Mouse (Mus musculus): ENCODE measurements at regions not wholly inside any gene's neighbourhood (a gene's known extent, or its start where the extent isn't known, plus 50 kb on each side); places are given as distances from the start of the nearest gene placed in this dataset.

GRCm38 (mm10) chr10:99400076-99400475, 137.0 kb downstream of the Dusp6 start:
- peak in 1 of 2 experiments; percentile 95 for DNase-seq (ENCODE audit: low spot score in 2 of 2)
- intact Hi-C loops (cut with DNase I): loop anchor here (1.0 to 5.0 kb wide), 2 partner anchors 77 to 138 kb away; partner anchors contain the start of gene Dusp6

DNA sequence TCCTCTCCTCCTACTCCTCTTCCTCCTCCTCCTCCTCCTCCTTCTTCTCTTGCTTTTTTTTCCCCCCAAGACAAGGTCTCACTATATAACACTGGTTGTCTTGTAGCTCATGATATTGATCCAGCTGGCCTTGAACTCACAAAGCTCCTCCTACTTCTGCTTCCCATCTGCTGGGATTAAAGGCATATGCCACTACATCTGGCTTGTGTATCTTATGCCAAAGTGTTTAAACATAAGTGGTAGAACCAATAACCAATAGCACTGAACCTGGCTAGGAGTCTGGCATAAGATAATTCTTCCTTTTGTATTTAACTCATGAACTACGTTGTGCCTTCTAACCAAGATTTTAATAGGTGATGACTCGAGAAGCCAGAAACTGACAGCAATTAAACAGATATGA, 143.7 kb downstream of the Dusp6 start:
- no peak for DNase-seq (ENCODE audit: low spot score in 2 of 2)
- intact Hi-C loops (cut with DNase I): no loop called here

- no peak for DNase-seq (ENCODE audit: low spot score in 2 of 2)
- intact Hi-C loops (cut with DNase I): no loop called here
Measured at GRCm38 (mm10) chr10:99408786-99409185, 145.8 kb downstream of the Dusp6 start.

DNA sequence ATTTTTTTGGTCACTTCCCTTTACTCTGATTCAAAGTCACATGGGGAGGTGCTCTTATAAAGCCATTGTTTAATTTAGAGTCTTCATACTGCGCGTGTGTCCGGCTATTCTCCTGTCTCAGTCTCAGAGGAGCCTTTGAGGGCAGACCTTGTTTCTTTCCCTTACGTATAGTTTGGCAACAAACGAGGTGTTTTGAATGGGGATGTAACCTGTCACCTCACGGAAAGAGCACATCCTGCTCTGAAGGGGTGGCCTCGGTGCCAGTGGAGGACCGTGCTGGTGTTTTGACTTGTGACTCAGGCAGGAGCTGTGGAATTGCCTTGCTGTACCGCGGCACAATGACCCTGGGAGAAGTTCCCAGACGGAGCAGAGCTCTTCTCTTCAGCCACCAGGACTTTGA, 146.7 kb downstream of the Dusp6 start:
- no peak for DNase-seq (ENCODE audit: low spot score in 2 of 2)
- intact Hi-C loops (cut with DNase I): no loop called here

DNA sequence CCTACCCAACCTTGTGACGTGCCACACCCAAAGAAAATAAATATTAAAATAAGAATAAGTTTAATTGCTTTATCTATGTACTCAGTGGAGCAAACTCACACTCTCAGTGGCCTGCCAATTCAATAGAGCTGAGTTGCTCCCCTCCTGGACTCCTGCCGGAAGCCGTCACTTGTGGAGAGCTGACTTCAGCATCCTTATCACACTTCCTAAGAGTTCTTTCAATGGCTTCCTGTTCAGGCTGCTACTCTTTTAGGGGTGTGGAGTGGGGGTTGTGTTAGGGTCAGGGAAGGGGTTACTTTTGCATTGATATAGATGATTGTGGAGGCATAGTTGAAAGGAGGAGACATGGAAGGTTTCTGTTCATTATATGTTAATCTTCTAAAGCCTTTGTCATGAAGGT, 147.7 kb downstream of the Dusp6 start:
- intact Hi-C loops (cut with DNase I): no loop called here
- DNase-seq (ENCODE audit: low spot score in 2 of 2): no peak

DNA sequence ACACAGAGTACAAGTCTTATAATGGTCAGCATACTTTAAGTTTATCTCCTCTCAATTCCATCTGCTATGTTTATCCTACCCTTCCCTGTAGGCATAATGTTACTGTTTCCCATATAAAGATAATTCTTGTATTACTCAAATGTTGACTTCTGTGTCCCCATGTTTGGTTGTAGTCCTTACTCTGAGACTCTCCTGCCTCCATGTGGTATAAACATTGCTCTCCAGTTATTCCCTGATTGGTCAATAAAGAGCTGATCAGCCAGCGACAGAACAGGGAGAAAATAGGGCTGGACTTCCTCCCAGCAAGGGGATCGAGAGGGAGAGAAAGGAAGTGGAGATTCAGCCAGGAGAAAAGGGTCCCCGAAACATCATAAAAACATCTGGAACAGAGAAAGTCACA, 150.4 kb downstream of the Dusp6 start:
- intact Hi-C loops (cut with DNase I): no loop called here
- DNase-seq (ENCODE audit: low spot score in 2 of 2): no peak

DNA sequence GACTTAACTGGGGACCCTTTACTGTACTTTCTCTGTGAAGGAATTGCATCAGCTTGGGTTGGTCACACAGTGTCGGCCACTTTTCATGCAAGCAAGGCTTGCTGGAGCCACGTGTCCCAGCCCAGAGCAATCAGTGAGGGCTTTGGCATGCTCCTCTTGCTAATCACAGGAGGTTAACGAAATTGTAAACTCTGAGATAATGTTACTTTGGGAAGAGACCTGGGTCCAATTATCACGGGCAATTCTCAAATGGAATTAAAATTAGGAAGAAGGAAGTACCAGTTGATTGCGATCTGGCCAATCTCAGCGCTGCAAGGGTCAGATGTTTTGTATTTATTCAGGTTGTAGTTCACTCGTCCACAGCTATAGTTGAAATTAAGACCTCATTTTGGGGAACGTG, 153.2 kb downstream of the Dusp6 start:
- DNase-seq (ENCODE audit: low spot score in 2 of 2): no peak
- intact Hi-C loops (cut with DNase I): no loop called here

DNA sequence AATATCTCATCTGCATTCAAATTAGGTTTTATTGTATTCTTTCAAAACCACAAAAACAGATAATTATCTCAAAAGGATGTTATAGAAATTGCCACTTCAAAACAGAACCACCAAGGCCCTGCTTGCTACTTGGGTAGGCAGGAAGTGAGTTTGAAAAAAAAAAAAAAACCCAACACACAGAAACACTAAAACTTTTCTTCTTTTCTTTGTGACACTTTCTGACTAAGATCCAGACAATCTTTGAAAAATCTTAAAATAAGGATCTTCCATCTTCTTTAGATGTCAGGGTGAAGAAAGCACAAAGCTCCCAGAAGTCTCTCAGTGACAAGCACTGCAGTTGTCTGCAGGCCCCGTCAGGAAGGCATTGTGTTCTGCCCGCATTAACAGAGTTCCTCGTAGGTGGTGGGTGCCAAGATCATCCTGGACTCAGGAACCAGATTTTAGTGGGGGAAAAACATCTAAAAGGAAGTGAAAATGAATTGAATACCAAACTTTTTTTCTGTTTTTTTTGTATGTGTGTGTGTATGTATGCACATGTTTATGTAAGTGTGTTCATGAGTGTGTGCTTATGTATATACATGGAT, 154.0 kb downstream of the Dusp6 start:
- intact Hi-C loops (cut with DNase I): no loop called here
- no peak for DNase-seq (ENCODE audit: low spot score in 2 of 2)

DNA sequence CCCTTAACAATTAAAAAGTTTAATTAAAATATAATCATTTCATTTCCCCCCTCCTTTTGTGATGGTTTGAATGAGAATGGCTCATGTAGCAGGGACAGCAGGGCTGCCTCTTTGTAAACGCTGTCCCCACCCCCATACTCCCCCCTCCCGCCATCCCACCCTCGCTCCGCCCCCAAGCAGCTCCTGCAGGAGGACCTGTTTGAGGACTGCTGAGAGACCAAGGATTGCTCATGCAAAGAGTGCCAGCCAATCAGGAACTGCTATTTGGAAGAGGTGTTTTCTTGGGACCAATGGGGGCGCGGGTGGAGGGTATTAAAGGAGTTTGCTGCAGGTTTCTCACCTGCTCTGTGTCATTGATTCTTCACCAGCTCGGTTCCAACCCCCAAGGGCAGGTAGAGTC, 154.6 kb downstream of the Dusp6 start:
- DNase-seq (ENCODE audit: low spot score in 2 of 2): no peak
- intact Hi-C loops (cut with DNase I): no loop called here

- intact Hi-C loops (cut with DNase I): no loop called here
- no peak for DNase-seq (ENCODE audit: low spot score in 2 of 2)
Measured at GRCm38 (mm10) chr10:99418497-99418896, 155.5 kb downstream of the Dusp6 start.

GRCm38 (mm10) chr10:99419532-99419931, 156.5 kb downstream of the Dusp6 start:
- intact Hi-C loops (cut with DNase I): no loop called here
- no peak for DNase-seq (ENCODE audit: low spot score in 2 of 2)

GRCm38 (mm10) chr10:99423406-99423805, 160.4 kb downstream of the Dusp6 start:
- DNase-seq (ENCODE audit: low spot score in 2 of 2): no peak
- intact Hi-C loops (cut with DNase I): no loop called here

DNA sequence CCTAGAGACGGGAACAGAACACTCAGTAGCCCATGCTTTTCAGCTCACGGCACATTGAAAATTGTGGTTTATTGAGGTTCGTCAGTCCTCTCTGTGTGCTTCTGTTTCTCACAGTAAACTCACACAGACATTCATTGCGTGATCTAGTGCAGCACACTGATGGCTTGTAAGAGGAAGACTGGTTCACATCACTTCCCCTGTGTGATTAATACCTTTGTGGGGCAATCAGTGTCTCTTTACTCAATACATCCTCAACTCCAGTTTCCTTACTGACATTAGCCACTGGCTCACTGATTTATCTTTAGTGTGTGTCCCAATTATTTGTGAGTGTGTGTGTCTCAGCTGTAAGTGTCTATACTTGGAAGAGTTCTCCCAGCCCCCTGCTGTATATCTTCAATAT, 162.2 kb downstream of the Dusp6 start:
- no peak for DNase-seq (ENCODE audit: low spot score in 2 of 2)
- intact Hi-C loops (cut with DNase I): no loop called here

GRCm38 (mm10) chr10:99430175-99430574, 167.1 kb downstream of the Dusp6 start:
- DNase-seq (ENCODE audit: low spot score in 2 of 2): no peak
- intact Hi-C loops (cut with DNase I): no loop called here

GRCm38 (mm10) chr10:99430669-99431561, 167.9 kb downstream of the Dusp6 start:
- intact Hi-C loops (cut with DNase I): no loop called here
- peak in 1 of 2 experiments; percentile 72 for DNase-seq (ENCODE audit: low spot score in 2 of 2)

DNA sequence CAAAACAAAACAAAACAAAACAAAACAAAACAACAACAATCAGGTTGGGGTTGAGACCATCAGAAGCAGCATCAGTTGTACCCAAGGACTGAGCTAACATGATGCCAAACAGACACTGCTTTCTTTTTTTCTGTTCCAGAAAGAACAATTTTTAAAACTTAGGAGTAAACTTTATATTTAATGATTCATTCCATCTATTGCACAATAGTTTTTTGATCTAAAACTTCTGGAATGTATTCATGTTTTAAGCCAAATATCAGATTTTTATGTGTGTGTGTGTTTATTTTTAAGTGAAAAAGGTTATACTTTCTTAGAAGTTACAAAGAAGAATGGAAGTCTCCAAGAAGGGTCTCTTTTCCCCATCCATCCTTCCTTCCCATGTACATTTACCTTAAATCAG, 174.0 kb downstream of the Dusp6 start:
- intact Hi-C loops (cut with DNase I): no loop called here
- DNase-seq (ENCODE audit: low spot score in 2 of 2): no peak

GRCm38 (mm10) chr10:99440169-99440568, 177.1 kb downstream of the Dusp6 start:
- no peak for DNase-seq (ENCODE audit: low spot score in 2 of 2)
- intact Hi-C loops (cut with DNase I): no loop called here

DNA sequence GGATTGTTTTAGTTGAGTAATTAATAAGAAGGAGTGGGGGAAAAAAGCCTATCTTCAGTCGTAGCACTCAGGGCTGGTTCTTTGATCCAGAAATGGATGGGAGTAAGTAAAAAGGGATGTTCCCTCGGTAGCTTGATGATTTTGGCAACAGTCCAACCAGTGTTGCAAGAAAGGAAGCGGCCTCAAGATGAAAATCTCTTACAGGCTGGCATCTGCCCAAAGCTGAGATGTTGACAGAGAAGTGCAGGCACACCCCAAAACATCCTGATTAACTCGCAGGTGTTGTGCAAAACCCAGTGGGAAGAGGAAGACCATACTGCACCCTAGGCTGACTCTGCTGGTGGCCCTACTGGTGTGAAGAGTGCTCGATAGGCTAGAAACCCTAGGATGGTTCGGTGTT, 178.0 kb downstream of the Dusp6 start:
- peak; percentile 60 to 64 for DNase-seq (ENCODE audit: low spot score in 2 of 2)
- intact Hi-C loops (cut with DNase I): no loop called here

GRCm38 (mm10) chr10:99441931-99442330, 178.9 kb downstream of the Dusp6 start:
- no peak for DNase-seq (ENCODE audit: low spot score in 2 of 2)
- intact Hi-C loops (cut with DNase I): no loop called here

GRCm38 (mm10) chr10:99443453-99444170, 180.6 kb downstream of the Dusp6 start:
- intact Hi-C loops (cut with DNase I): no loop called here
- no peak for DNase-seq (ENCODE audit: low spot score in 2 of 2)

Measured in left cerebral cortex, postnatal 25 days (tissue).